Mouse (Mus musculus) lung, postnatal 0 days (tissue): ENCODE measurements around the gene Tmem164. TPM values are rescaled to one million over a fixed set of nuclear protein-coding genes. Genes with fewer than 3 reads are reported as not detected.

ENCODE experiments used
- ATAC-seq: fragments of 200-750 bp; cut with Nextera tagmentation; 2 replicates; pipeline ENCODE4 v1.8.0; 2017; ENCODE audit warnings: moderate library complexity
- DNase-seq: peaks from one replicate; pipeline ENCODE4 v3.0.0-alpha.2; 2016; ENCODE audit warnings: low spot score
- H3K27ac ChIP-seq: fragments of 300-500 bp; sonication (generic); 2 replicates; pipeline ENCODE4 v1.5.1; 2014; ENCODE audit warnings: antibody characterized with exemption, mild to moderate bottlenecking, low read length, mixed read lengths
- H3K27me3 ChIP-seq: fragments of 300-500 bp; sonication (generic); replicated peaks from 2 replicates; pipeline ENCODE4 v1.6.1; 2014; ENCODE audit warnings: low read length, mixed read lengths; ENCODE audit not compliant: insufficient read depth
- H3K36me3 ChIP-seq: fragments of 300-500 bp; sonication (generic); 2 replicates; pipeline ENCODE4 v1.6.1; 2014; ENCODE audit warnings: low read length, mixed read lengths; ENCODE audit not compliant: insufficient read depth
- H3K4me1 ChIP-seq: fragments of 300-500 bp; sonication (generic); 2 replicates; pipeline ENCODE4 v1.6.1; 2014; ENCODE audit warnings: antibody characterized with exemption, low read depth, low read length, mixed read lengths; ENCODE audit not compliant: insufficient read depth
- H3K4me2 ChIP-seq: fragments of 300-500 bp; sonication (generic); replicated peaks from 2 replicates; pipeline ENCODE4 v1.6.1; 2014; ENCODE audit warnings: low read depth, mild to moderate bottlenecking, low read length, moderate library complexity, mixed read lengths
- H3K4me3 ChIP-seq: fragments of 300-500 bp; sonication (generic); 2 replicates; pipeline ENCODE4 v1.5.1; 2014; ENCODE audit warnings: low read depth, low read length
- H3K9ac ChIP-seq: fragments of 300-500 bp; sonication (generic); replicated peaks from 2 replicates; pipeline ENCODE4 v1.6.1; 2014; ENCODE audit warnings: low read depth, mild to moderate bottlenecking
- H3K9me3 ChIP-seq: fragments of 300-500 bp; sonication (generic); 2 replicates; pipeline ENCODE4 v1.6.1; 2016; ENCODE audit warnings: low read length, mixed read lengths
- CTCF ChIP-seq: IDR thresholded peaks from 2 replicates; pipeline ENCODE4 v1.5.1; 2016; ENCODE audit warnings: antibody characterized with exemption, mild to moderate bottlenecking
- EP300 ChIP-seq: IDR thresholded peaks from 2 replicates; pipeline ENCODE4 v1.6.1; 2016; ENCODE audit warnings: antibody characterized with exemption, mild to moderate bottlenecking, control low read depth
- WGBS: fragments of 180-500 bp; shearing (Covaris S2); extraction: QIAGEN DNeasy Blood & Tissue Kit; methylation state at CpG from one replicate; pipeline ENCODE4 v1.1.7; 2014; 5-methylcytosine and 5-hydroxymethylcytosine counted together
- polyA plus RNA-seq: library from polyadenylated mRNA; unstranded; fragments of >200 nt; fragmentation: Nextera tagmentation; extraction: Ambion mirVana; gene quantifications from 2 replicates; pipeline ENCODE4 v1.2.1, GENCODE M21; 2015

The Tmem164 gene
- polyA plus RNA-seq, 1 experiment from 2014 or later: 47.4 TPM

- no peak overlapping the region for H3K4me3 ChIP-seq
- no peaks in the 10 kb centered on the region for H3K27me3 ChIP-seq
- no peak for TF ChIP-seq CTCF
- TF ChIP-seq EP300: no peak
- no peaks in the 10 kb centered on the region for H3K36me3 ChIP-seq
- ATAC-seq: no peak
- no peaks in the 10 kb centered on the region for H3K4me1 ChIP-seq
- no peak overlapping the region for H3K27ac ChIP-seq
- WGBS: 44% methylated on average over 9 of the region's 9 CpGs
- no peak overlapping the region for H3K9ac ChIP-seq
- no peak overlapping the region for H3K4me2 ChIP-seq
- DNase-seq: no peak
- no peaks in the 10 kb centered on the region for H3K9me3 ChIP-seq
These were observed 11.7 kb upstream of the Tmem164 start for GRCm38 (mm10) chrX:142669312-142670091.

- H3K27me3 ChIP-seq: no peaks in the 10 kb centered on the region
- H3K4me1 ChIP-seq: no peaks in the 10 kb centered on the region
- WGBS: 45% methylated on average over 3 of the region's 3 CpGs
- H3K4me2 ChIP-seq: no peak overlapping the region
- DNase-seq: no peak
- no peak for ATAC-seq
- no peaks in the 10 kb centered on the region for H3K36me3 ChIP-seq
- no peak overlapping the region for H3K4me3 ChIP-seq
- H3K9me3 ChIP-seq: no peaks in the 10 kb centered on the region
- no peak overlapping the region for H3K27ac ChIP-seq
- TF ChIP-seq EP300: no peak
- TF ChIP-seq CTCF: no peak
- no peak overlapping the region for H3K9ac ChIP-seq
These were observed 11.1 kb upstream of the Tmem164 start for GRCm38 (mm10) chrX:142670121-142670520.

- H3K4me3 ChIP-seq: no peak overlapping the region
- no peak for DNase-seq
These were observed 10.1 kb upstream of the Tmem164 start for GRCm38 (mm10) chrX:142671141-142671540.

GRCm38 (mm10) chrX:142672701-142673100, 8.5 kb upstream of the Tmem164 start:
- Histone ChIP-seq H3K9ac (no peak overlapping the region), H3K27ac (no peak overlapping the region), H3K36me3 (no peaks in the 10 kb centered on the region), H3K27me3 (no peaks in the 10 kb centered on the region), H3K4me3 (no peak overlapping the region), H3K9me3 (no peaks in the 10 kb centered on the region), H3K4me2 (no peak overlapping the region), H3K4me1 (no peaks in the 10 kb centered on the region)
- WGBS: 48% methylated on average over 1 of the region's 1 CpGs
- ATAC-seq (no peak), DNase-seq (no peak)
- TF ChIP-seq CTCF: no peak
- TF ChIP-seq EP300: no peak

More at GRCm38 (mm10) chrX:142671141-142671540, 10.1 kb upstream of the Tmem164 start:
- no peak for ATAC-seq
- Histone ChIP-seq H3K9me3 (no peaks in the 10 kb centered on the region), H3K36me3 (no peaks in the 10 kb centered on the region), H3K27ac (no peak overlapping the region), H3K4me2 (no peak overlapping the region), H3K4me1 (no peaks in the 10 kb centered on the region), H3K27me3 (no peaks in the 10 kb centered on the region), H3K9ac (no peak overlapping the region)
- TF ChIP-seq CTCF (no peak), EP300 (no peak)
- WGBS: 95% methylated on average over 1 of the region's 1 CpGs

- ATAC-seq (no peak), DNase-seq (no peak)
- no peak overlapping the region for H3K4me3 ChIP-seq
- no peaks in the 10 kb centered on the region for H3K9me3 ChIP-seq
- no peak overlapping the region for H3K9ac ChIP-seq
- no peaks in the 10 kb centered on the region for H3K4me1 ChIP-seq
- no peak overlapping the region for H3K27ac ChIP-seq
- H3K4me2 ChIP-seq: no peak overlapping the region
- 50% methylated on average over 2 of the region's 3 CpGs for WGBS
- no peak for TF ChIP-seq CTCF
- no peak for TF ChIP-seq EP300
- H3K36me3 ChIP-seq: no peaks in the 10 kb centered on the region
- H3K27me3 ChIP-seq: no peaks in the 10 kb centered on the region
These were observed 4.0 kb upstream of the Tmem164 start for GRCm38 (mm10) chrX:142677193-142677592.

GRCm38 (mm10) chrX:142678499-142679474, 2.4 kb upstream of the Tmem164 start:
- no peaks in the 10 kb centered on the region for H3K36me3 ChIP-seq
- H3K4me1 ChIP-seq: no peaks in the 10 kb centered on the region
- H3K27me3 ChIP-seq: no peaks in the 10 kb centered on the region
- TF ChIP-seq CTCF (no peak), EP300 (no peak)
- no peak overlapping the region for H3K4me2 ChIP-seq
- no peak overlapping the region for H3K9ac ChIP-seq
- no peak for ATAC-seq
- no peak overlapping the region for H3K4me3 ChIP-seq
- no peaks in the 10 kb centered on the region for H3K9me3 ChIP-seq
- no peak for DNase-seq
- WGBS: 54% methylated on average over 12 of the region's 13 CpGs
- H3K27ac ChIP-seq: no peak overlapping the region
